Mouse (Mus musculus) retina, embryonic 14.5 days (tissue): ENCODE results near the gene Jpt1.
"Not testable (repeated sequence)": the region's sequence is repeated elsewhere in the genome, so short reads cannot be mapped to it uniquely, and the experiment has no call there.

Experiments used
- DNase-seq: peaks from one replicate; pipeline ENCODE4 v3.0.0-alpha.2; 2015; ENCODE audit warnings: low spot score

Gene Jpt1

DNA sequence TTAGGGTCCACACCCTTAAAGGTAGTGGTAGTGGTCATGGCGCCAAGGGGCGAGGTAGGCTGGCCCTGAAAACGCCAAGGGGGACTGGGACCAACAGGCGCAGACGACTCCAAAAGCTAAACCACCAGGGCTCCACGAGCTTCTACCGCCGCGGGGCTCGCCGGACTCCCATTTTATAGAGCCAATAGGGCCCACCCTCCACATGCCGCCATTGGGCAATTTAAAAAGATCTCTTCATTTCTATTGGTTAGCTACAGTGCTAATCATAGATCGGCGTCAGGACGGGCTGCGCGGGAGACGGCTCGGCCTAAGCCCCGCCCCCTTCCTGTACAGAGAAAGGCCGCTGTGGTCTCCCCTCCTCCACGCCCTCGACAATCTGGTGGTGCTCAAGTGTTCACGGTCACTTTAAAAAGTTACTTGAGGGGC is at the start of gene Jpt1:
Jpt1 (minus strand) TSS at position 150 of the 426 bp plus-strand sequence.
- peak; percentile 99 for DNase-seq

GRCm38 (mm10) chr11:115563406-115563805 is 49.2 kb upstream of the Jpt1 start:
- no peak for DNase-seq

DNA sequence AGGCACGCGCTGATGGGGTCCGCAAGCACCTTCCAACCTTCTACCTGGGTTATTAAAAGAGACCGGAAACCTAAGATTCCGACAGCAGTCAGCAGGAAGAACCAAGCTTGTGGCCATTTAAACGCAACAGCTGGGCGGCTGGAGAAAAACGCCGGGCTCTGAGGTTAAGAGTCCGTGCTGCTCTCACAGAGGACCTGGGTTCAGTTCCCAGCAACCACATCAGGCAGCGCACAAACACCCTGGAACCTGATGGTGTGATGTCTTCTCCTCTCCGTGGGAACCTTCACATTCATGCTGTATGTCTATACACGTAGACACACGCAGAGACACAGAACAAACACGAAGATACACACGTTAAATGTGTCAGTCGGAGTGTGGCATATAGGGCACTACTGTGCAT is 41.5 kb upstream of the Jpt1 start:
- no peak for DNase-seq

DNA sequence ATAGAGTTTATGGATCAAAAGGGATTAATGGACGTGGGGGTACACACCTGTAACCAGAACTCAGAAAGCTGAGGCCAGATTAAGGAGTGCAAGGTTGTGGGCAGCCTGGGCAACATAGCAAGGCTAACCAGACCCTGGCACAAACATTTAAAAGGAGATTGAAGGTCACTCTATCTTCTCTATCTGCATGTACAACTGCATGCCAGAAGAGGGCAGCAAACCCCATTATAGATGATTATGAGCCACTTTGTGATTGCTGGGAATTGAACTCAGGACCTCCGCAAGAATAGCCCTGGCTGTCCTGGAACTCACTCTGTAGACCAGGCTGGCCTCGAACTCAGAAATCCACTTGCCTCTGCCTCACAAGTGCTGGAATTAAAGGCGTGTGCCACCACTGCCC is 38.6 kb upstream of the Jpt1 start:
- DNase-seq = peak; percentile 39

DNA sequence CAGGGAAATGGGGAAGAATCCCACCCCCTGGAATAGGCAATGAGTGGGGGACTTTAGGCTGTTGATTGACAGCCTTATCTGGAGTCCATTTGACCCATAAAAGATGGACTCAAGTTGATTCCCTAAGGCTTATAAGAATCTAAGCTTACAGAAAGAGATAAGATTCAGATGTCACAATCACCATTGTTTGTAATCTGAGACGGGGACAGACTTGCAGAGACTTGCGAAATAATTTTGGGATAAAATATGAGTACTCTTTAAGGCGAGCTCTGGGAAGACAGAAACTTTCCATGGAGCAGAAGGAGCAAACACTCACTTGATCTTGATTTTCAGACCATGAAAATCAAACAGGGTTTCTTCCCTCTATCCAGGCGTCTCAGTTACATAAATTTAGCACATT is 29.4 kb upstream of the Jpt1 start:
- DNase-seq = no peak

- DNase-seq = no peak
Observed at GRCm38 (mm10) chr11:115538045-115538444, 23.9 kb upstream of the Jpt1 start.

- DNase-seq = no peak
Observed at GRCm38 (mm10) chr11:115536856-115537568, 22.8 kb upstream of the Jpt1 start.

GRCm38 (mm10) chr11:115536038-115536681 is 22.0 kb upstream of the Jpt1 start, which contains the start of gene Sumo2:
Gene Sumo2 (minus strand): TSS chr11:115536276.
- peak; percentile 99 for DNase-seq

DNA sequence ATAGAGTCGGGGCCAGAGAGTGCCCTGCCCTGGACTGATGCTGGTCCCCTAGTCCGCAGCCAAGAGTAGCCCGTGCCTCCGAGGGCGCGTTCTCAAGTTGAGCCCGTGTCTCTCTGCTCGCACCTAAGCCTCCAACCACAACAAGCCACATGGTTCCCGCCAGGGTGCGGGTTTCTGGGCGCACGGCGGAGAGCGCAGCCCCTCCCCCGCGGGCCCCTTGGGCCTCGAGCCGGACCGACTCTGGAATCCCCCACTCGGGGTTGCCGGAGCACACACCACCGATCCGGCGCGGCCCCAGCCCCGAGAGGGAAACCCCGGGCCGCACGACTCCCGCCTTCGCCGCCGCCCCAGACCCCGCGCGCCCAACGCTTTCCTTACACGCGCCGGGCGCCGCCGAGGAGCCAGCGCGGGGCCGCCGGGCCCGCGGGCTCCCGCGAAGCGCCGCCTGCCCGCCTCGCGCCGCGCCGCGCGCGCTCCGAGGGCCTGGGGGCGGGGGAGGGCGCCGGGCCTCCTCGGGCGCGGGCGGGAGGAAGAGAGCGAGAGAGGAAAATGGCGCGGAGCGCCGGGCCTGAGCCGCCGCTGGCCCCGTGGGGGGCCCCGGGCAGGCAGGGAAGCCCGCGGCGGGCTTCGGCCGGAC is 21.3 kb upstream of the Jpt1 start:
- peak; percentile 76 for DNase-seq

DNA sequence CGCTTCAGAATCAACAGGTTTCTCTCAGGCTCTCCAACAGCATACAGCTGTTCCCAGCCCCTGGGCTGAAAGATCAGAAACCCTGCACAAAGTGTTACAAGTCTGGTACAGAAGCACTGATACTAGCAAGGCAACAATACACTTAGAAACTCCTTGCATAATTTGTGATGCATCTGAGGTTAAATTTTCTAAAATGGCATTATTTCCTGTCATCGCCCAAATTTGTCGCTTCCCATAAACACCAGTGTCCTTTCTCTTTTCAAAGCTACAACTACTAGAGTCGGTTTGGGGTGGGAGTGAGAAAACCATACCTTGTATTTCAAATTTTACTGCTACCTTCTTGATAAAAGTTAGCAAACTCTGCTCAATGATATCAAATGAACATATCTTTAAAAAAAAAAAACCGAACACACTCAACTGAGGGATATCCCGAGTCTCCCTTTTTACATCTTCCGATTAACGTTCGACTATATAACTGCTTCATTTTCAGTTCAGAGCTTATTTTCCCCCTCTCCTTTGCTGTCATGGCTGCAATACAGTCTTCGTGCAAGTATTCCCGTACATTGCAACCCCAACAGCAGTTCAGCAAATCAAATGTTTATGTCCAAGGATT is 20.7 kb upstream of the Jpt1 start:
- no peak for DNase-seq

DNA sequence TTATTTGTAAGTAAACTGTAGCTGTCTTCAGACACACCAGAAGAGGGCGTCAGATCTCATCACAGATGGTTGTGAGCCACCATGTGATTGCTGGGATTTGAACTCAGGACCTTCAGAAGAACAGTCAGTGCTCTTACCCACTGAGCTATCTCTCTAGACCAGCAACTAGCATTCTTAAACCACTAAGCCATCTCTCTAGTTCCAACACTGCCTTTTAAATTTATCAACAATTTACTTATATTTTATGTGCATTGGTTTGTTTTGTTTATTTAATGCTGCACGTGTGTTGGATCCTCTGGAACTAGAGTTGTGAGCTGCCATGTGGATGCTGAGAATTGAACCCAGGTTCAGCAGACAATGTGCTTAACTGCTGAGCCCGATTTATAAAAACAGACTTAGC is 12.3 kb upstream of the Jpt1 start:
- not testable (repeated sequence) for DNase-seq

- no peak for DNase-seq
Observed at GRCm38 (mm10) chr11:115522703-115523102, 8.5 kb upstream of the Jpt1 start.

DNA sequence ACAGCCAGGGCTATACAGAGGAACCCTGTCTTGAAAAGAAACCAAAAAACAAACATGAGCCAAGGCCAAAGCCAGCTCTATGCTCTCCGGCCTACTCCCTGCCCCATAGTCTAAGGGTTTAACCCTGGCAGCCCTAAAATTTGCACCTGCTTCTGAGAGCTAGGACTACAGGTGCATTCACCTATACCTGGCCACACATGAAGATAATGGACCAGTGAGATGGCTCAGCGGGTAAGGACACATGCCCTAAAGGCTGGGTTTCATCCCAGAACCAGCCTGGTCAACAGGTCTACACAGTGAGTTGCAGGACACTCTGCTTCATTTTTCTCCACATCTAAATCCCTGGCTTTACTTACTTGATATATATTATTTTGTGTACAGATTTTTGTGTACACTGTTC is 8.1 kb upstream of the Jpt1 start:
- no peak for DNase-seq

DNA sequence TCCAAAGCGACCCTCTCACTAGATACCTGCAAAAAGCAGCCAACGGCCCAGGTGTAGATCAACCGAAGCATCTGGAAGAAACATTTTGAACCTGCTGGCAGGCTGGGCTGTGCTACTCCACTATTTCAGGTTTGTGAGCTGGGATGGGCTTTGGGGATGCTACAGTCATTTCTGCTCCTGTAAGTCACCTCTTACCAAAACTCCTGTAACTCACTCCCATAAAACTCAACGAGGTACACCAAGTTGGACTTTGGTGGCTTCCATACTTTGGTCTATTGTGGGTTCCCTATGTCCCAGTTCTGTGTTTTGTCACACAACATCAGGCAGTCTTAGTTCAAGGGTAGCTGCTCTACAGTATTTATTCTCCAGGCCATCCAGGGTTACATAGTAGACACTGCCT is 6.9 kb upstream of the Jpt1 start:
- DNase-seq = no peak

DNA sequence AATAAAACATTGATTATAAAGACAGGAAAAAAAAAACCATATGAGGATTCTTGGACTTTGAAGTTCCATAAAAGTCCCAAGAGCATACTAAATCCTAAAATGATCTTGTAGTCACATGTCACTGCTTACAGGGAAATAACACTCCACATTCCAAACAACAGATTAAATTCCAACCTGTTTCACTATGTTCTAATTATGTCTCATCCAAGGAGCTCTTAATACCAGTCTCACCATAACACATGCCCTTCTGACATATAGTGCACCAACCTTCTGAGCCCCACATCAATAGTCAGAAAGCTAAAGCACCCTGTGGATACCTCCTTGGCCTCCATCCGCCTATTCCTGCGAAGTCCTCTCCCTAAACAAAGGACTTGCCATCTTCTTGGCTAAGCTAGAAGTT is 6.0 kb upstream of the Jpt1 start:
- no peak for DNase-seq

DNA sequence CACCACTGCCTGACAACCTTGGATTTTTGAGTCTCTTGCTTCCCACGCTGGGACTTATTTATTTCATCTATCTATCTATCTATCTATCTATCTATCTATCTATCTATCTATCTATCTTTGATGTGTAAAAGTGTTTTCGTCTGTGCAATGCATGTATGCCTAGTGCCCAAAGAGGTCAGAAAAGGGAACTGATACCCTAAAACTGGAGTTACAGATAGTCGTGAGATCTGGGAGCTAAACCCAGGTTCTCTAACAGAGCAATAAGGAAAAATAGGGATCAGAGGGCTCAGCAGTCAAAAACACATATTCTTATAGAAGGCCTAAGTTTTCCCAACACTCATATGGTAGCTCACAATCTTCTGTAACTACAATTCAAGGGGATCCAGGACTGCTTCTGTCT is 5.4 kb upstream of the Jpt1 start:
- no peak for DNase-seq

DNA sequence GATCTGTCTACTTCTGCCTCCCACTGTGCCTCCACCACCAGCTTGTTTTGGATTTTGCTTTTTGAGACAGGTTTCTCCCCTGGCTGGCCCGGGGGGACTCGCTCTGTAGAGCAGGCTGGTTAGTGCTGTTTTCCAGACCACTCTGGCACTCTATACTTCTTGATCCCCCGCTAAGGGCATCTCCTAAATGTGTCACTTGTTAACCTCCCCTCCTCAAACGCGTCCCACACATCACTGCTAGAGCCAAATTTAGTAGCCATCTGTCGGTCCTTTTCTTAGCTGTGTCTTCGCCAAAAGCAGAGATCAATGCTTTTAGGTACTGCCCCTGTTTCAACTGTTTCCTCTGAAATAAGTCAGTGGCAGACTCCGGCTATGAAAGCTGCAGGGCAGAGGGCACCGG is 4.5 kb upstream of the Jpt1 start:
- DNase-seq = no peak

- no peak for DNase-seq
Observed at GRCm38 (mm10) chr11:115516942-115517341, 2.8 kb upstream of the Jpt1 start.

DNA sequence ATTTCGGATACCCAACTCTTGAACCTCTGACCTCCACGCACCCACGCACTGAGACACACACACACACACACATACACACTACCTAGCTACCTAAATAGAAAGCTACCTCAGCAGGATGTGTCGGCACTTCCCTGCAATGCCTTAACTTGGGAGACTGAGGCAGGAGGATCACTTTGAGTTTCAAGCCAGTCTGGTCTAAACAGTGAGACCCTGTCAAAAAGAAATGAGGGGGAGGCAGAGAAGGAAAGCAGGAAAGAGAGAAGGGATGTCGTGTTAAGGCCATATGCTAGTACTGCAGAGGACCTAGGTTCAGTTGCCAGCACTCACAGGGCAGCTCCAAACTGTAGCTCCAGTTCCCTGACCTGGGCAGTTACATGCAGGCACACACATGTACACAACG is 834 bp upstream of the Jpt1 start:
- no peak for DNase-seq

- DNase-seq = peak; percentile 62
Observed at GRCm38 (mm10) chr11:115513271-115514237, 633 bp downstream of the Jpt1 start.

- peak; percentile 43 for DNase-seq
Observed at GRCm38 (mm10) chr11:115512407-115513183, 1.6 kb downstream of the Jpt1 start.
